Mouse (Mus musculus) erythroblast, embryonic 14.5 days (primary cell): ENCODE data around the gene Axin2.

ENCODE experiments used
- GATA1 ChIP-seq: IDR thresholded peaks from 2 replicates; pipeline ENCODE4 v1.6.1; 2012; ENCODE audit warnings: low read length, inconsistent platforms, mixed read lengths
- TAL1 ChIP-seq: IDR thresholded peaks from 3 replicates; pipeline ENCODE4 v1.6.1; 2012; ENCODE audit warnings: low read length, inconsistent platforms, mixed read lengths

GRCm38 (mm10) chr11:108961651-108962065, 41.5 kb downstream of the Axin2 start:
- TF ChIP-seq TAL1: no peak
- no peak for TF ChIP-seq GATA1
